Mouse (Mus musculus): ENCODE data around the gene Dgkh.

- TF ChIP-seq USF1 (IDR thresholded peaks at IDR 0.05; ENCODE audit: low read depth), result no peak
- TF ChIP-seq REST (IDR thresholded peaks at IDR 0.05; ENCODE audit: insufficient read depth, insufficient read length), result no peak
- TF ChIP-seq MYOD1 (IDR thresholded peaks at IDR 0.05; ENCODE audit: control insufficient read depth in 1 of 3, insufficient read length in 2 of 3, low read depth in 2 of 3), result no peak
- TF ChIP-seq POLR2A (IDR thresholded peaks at IDR 0.05; ENCODE audit: insufficient read length, low read depth), result no peak
- no peak for TF ChIP-seq CEBPB (IDR thresholded peaks at IDR 0.05; ENCODE audit: insufficient read depth, poor library complexity, severe bottlenecking)
- TF ChIP-seq MAX (IDR thresholded peaks at IDR 0.05; ENCODE audit: low read depth), result no peak
- no peak for TF ChIP-seq POLR2AphosphoS2 (IDR thresholded peaks at IDR 0.05; ENCODE audit: insufficient read length, low read depth)
- TF ChIP-seq TCF12 (IDR thresholded peaks at IDR 0.05; ENCODE audit: insufficient read depth, poor library complexity, severe bottlenecking), result no peak
- TF ChIP-seq MYOG (IDR thresholded peaks at IDR 0.05; ENCODE audit: control insufficient read depth in 1 of 3, insufficient read depth in 1 of 3, insufficient read length in 2 of 3, low read depth in 2 of 3), result no peak
- TF ChIP-seq E2F4 (IDR thresholded peaks at IDR 0.05; ENCODE audit: insufficient read depth), result no peak
- no peak for TF ChIP-seq TCF3 (IDR thresholded peaks at IDR 0.05; ENCODE audit: insufficient read length, low read depth)
These were observed 82.9 kb downstream of the Dgkh start for GRCm38 (mm10) chr14:78649525-78650274.

All from myocyte (in vitro differentiated cells).